Mouse (Mus musculus) gastrocnemius, adult 18-20 months (tissue): ENCODE measurements around the gene Plcxd1. TPM values are rescaled to one million over a fixed set of nuclear protein-coding genes. Genes with fewer than 3 reads are reported as not detected.
"Not testable (repeated sequence)": the region's sequence is repeated elsewhere in the genome, so short reads cannot be mapped to it uniquely, and the experiment has no call there.

Source experiments
- DNase-seq: peaks from one replicate; pipeline ENCODE4 v3.0.0; 2021; ENCODE audit warnings: low spot score
- total RNA-seq, 2 experiments: library from RNA; stranded (reverse); gene quantifications; 2 replicates each; pipeline ENCODE4 v1.2.3; 2021

Gene Plcxd1
- total RNA-seq, 2 experiments from 2014 or later = not detected

- no peak for DNase-seq
These were observed 7.3 kb downstream of the Plcxd1 start for GRCm38 (mm10) chr5:110106901-110107564.

GRCm38 (mm10) chr5:110107581-110108304 is 8.0 kb downstream of the Plcxd1 start, which contains the start of gene Gtpbp6:
Gene Gtpbp6 (minus strand): TSS chr5:110108197.
- peak; percentile 96 for DNase-seq

GRCm38 (mm10) chr5:110108305-110108628 is 8.5 kb downstream of the Plcxd1 start:
- DNase-seq = no peak

- DNase-seq = peak; percentile 89
These were observed 10.2 kb downstream of the Plcxd1 start, which contains the start of gene Zfp605 for GRCm38 (mm10) chr5:110109991-110110441. Gene Zfp605 (plus strand): TSS chr5:110110092.

GRCm38 (mm10) chr5:110122380-110122779 is 22.6 kb downstream of the Plcxd1 start:
- not testable (repeated sequence) for DNase-seq

GRCm38 (mm10) chr5:110135293-110136086 is 35.7 kb downstream of the Plcxd1 start, which contains the start of gene Chfr:
Gene Chfr (plus strand): TSS chr5:110135842.
- DNase-seq = peak; percentile 98

GRCm38 (mm10) chr5:110136087-110136464 is 36.3 kb downstream of the Plcxd1 start:
- DNase-seq = no peak

GRCm38 (mm10) chr5:110137816-110138215 is 38.0 kb downstream of the Plcxd1 start:
- DNase-seq = no peak

GRCm38 (mm10) chr5:110139325-110139724 is 39.6 kb downstream of the Plcxd1 start:
- DNase-seq = no peak

- DNase-seq = no peak
These were observed 40.7 kb downstream of the Plcxd1 start for GRCm38 (mm10) chr5:110140424-110140823.

- DNase-seq = peak; percentile 30
These were observed 42.5 kb downstream of the Plcxd1 start for GRCm38 (mm10) chr5:110142309-110142708.

GRCm38 (mm10) chr5:110143007-110143406 is 43.2 kb downstream of the Plcxd1 start:
- DNase-seq = no peak

Other genes with a start within 250 kb of the Plcxd1 start
- gene Gm15446, start 176.6 kb upstream of the Plcxd1 start, total RNA-seq = 1 to 10 TPM; 4.4 to 6.1 TPM
- 1 to 10 TPM; 7.3 to 9.8 TPM for gene Zfp932, start 103.4 kb upstream of the Plcxd1 start, total RNA-seq
- gene Gm17655, start 27.5 kb upstream of the Plcxd1 start, total RNA-seq = 1 to 10 TPM in 1 of 2 experiments, under 1 TPM in 1; 0.94 to 1.8 TPM
- gene Gm35315, start 5.5 kb upstream of the Plcxd1 start, total RNA-seq = under 1 TPM; 0.24 to 0.39 TPM
- gene Gtpbp6, start 8.2 kb downstream of the Plcxd1 start, total RNA-seq = 10 to 100 TPM; 12.6 to 16.8 TPM
- gene Zfp605, start 10.1 kb downstream of the Plcxd1 start, total RNA-seq = 1 to 10 TPM; 4.0 to 4.5 TPM
- gene Chfr, start 35.9 kb downstream of the Plcxd1 start, total RNA-seq = 10 to 100 TPM; 10.5 TPM
- gene Golga3, start 76.7 kb downstream of the Plcxd1 start, total RNA-seq = 10 to 100 TPM; 39.6 to 46.1 TPM
- 10 to 100 TPM; 29.7 to 30.3 TPM for gene Ankle2, start 131.0 kb downstream of the Plcxd1 start, total RNA-seq
- gene Pgam5, start 169.9 kb downstream of the Plcxd1 start, total RNA-seq = 10 to 100 TPM; 28.2 to 30.2 TPM
- 10 to 100 TPM; 50.2 to 53.2 TPM for gene Pxmp2, start 186.2 kb downstream of the Plcxd1 start, total RNA-seq
- gene Pole, start 186.3 kb downstream of the Plcxd1 start, total RNA-seq = 1 to 10 TPM; 1.4 to 1.6 TPM
- not detected for gene P2rx2, start 243.2 kb downstream of the Plcxd1 start, total RNA-seq
- not detected for gene Lrcol1, start 244.8 kb downstream of the Plcxd1 start, total RNA-seq